Mouse (Mus musculus) kidney, embryonic 15.5 days (tissue): ENCODE data around the gene Mterf1a. TPM values are rescaled to one million over a fixed set of nuclear protein-coding genes. Genes with fewer than 3 reads are reported as not detected.
"Not testable (repeated sequence)": the region's sequence is repeated elsewhere in the genome, so short reads cannot be mapped to it uniquely, and the experiment has no call there.

ENCODE experiments used
- ATAC-seq: fragments of 200-750 bp; cut with Nextera tagmentation; replicated peaks from 2 replicates; pipeline ENCODE4 v1.8.0; 2017; ENCODE audit warnings: moderate TSS enrichment; ENCODE audit not compliant: low FRiP score
- H3K27ac ChIP-seq: fragments of 300-500 bp; sonication (generic); 2 replicates; pipeline ENCODE4 v1.5.1; 2015; ENCODE audit warnings: mild to moderate bottlenecking, inconsistent platforms
- H3K27me3 ChIP-seq: fragments of 300-500 bp; sonication (generic); 2 replicates; pipeline ENCODE4 v1.6.1; 2015; ENCODE audit warnings: inconsistent platforms
- H3K36me3 ChIP-seq: fragments of 300-500 bp; sonication (generic); 2 replicates; pipeline ENCODE4 v1.6.1; 2015; ENCODE audit warnings: inconsistent platforms
- H3K4me1 ChIP-seq: fragments of 300-500 bp; sonication (generic); 2 replicates; pipeline ENCODE4 v1.6.1; 2015; ENCODE audit warnings: inconsistent platforms
- H3K4me2 ChIP-seq: fragments of 300-500 bp; sonication (generic); 2 replicates; pipeline ENCODE4 v1.6.1; 2015; ENCODE audit warnings: moderate library complexity, mild to moderate bottlenecking, inconsistent platforms
- H3K4me3 ChIP-seq: fragments of 300-500 bp; sonication (generic); replicated peaks from 2 replicates; pipeline ENCODE4 v1.5.1; 2015; ENCODE audit warnings: mild to moderate bottlenecking, inconsistent platforms
- H3K9ac ChIP-seq: fragments of 300-500 bp; sonication (generic); 2 replicates; pipeline ENCODE4 v1.6.1; 2015; ENCODE audit warnings: mild to moderate bottlenecking, inconsistent platforms
- H3K9me3 ChIP-seq: fragments of 300-500 bp; sonication (generic); replicated peaks from 2 replicates; pipeline ENCODE4 v1.6.1; 2016; ENCODE audit warnings: inconsistent platforms
- WGBS: fragments of 180-500 bp; shearing (Covaris S2); methylation state at CpG from one replicate; pipeline ENCODE4 v1.1.7; 2015; ENCODE audit warnings: mixed read lengths; 5-methylcytosine and 5-hydroxymethylcytosine counted together
- polyA plus RNA-seq: library from polyadenylated mRNA; unstranded; fragments of >200 nt; fragmentation: Nextera tagmentation; extraction: Ambion mirVana; gene quantifications from 2 replicates; pipeline ENCODE4 v1.2.1, GENCODE M21; 2015

The Mterf1a gene
- polyA plus RNA-seq = 7.8 and 9.9 TPM in 2 replicates

GRCm38 (mm10) chr5:3893459-3894293 lies at the start of gene Mterf1a:
Gene Mterf1a (minus strand): TSS chr5:3893933.
- peak; percentile 99 for ATAC-seq
- H3K4me1 ChIP-seq, H3K36me3 ChIP-seq, H3K9me3 ChIP-seq, H3K27me3 ChIP-seq, H3K27ac ChIP-seq: not testable (repeated sequence)
- peak within 1 kb of the TSS; percentile 66 for H3K4me2 ChIP-seq
- peak within 1 kb of the TSS; percentile 49 for H3K4me3 ChIP-seq
- WGBS = 6% methylated on average over 10 of the region's 47 CpGs
- peak within 1 kb of the TSS; percentile 38 for H3K9ac ChIP-seq

DNA sequence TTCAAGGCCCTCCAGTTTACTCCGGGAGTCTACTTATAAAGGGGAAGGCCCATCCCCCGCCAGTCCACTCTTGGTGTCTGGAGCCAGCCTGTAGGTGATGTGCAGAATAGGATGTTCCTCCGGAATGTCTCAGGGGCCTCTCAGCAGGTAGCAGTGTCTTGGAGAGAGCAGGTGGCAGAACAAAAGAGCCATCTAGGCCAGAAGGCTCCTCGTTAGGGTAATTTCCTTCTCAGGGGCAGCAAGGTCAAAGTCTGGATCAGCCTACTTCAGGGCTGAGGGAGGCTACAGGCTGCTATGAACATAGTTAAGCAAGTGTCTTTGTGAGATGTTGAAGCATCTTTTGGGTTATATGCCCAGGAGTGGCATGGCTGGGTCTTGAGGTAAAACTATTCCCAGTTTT lies 49.4 kb upstream of the Mterf1a start:
- not testable (repeated sequence) for H3K9ac ChIP-seq, H3K4me2 ChIP-seq, H3K36me3 ChIP-seq, H3K4me1 ChIP-seq, H3K4me3 ChIP-seq, H3K27me3 ChIP-seq, H3K9me3 ChIP-seq, ATAC-seq, H3K27ac ChIP-seq
- 61% methylated on average over 4 of the region's 4 CpGs for WGBS

- ATAC-seq = no peak
- Histone ChIP-seq H3K27me3 (no peaks in the 10 kb centered on the region), H3K4me2 (no peak overlapping the region), H3K9me3 (no peaks in the 10 kb centered on the region), H3K4me1 (peaks cover 3% of the 10 kb centered on the region; the same call in 1 of the 2 replicates), H3K9ac (no peak overlapping the region), H3K4me3 (no peak overlapping the region), H3K36me3 (0 out of 2 replicates have a peak, but pooled peaks cover 4% of the 10 kb centered on the region), H3K27ac (no peak overlapping the region)
- WGBS = 92% methylated on average over 2 of the region's 2 CpGs
These were observed 47.5 kb upstream of the Mterf1a start for GRCm38 (mm10) chr5:3941240-3941639.

DNA sequence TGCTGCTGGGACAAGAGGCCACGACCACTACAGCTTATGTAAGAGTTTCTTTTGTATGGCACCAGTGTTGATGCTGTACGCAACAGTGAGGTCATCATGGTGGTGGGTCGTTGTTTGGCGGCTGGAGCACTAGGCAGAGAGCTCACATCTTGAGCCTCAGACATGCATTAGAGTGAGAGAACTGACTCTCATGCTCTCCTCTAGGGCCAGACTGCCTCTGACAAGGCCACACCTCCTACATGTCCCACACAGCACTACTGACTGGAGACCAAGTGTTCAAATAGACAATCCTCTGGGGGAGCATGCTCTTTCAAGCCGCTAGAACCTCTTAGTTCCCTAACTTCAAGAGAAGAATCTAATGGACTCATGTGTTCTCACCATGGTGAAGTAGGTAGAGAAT lies 45.6 kb upstream of the Mterf1a start:
- H3K27ac ChIP-seq = no peak overlapping the region
- no peaks in the 10 kb centered on the region for H3K9me3 ChIP-seq
- H3K9ac ChIP-seq = no peak overlapping the region
- no peak overlapping the region for H3K4me2 ChIP-seq
- 0 out of 2 replicates have a peak, but pooled peaks have one; percentile 6 for ATAC-seq
- no peak overlapping the region for H3K4me3 ChIP-seq
- 0 out of 2 replicates have a peak, but pooled peaks cover 4% of the 10 kb centered on the region for H3K36me3 ChIP-seq
- H3K4me1 ChIP-seq = peaks cover 3% of the 10 kb centered on the region; the same call in 1 of the 2 replicates
- WGBS = 93% methylated on average over 5 of the region's 5 CpGs
- H3K27me3 ChIP-seq = no peaks in the 10 kb centered on the region

DNA sequence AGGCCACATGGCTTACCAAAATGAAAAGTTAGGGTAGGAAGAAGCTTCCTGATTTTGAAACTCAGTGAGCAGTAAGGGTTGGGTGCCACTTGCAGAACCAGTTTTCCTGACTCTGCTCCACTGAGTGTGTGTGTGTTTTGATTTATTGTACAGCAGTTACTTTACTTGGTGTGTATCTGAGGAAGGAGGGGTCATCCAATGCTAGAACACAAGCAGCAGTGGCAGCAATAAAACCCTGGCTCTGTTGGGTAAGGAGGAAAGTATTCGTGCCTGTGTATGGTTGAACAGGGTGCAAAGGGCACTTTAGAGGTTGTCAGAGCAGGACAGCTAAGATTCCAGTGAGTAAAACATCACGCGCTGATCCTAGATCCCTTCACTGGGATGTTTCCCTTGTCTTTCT lies 45.2 kb upstream of the Mterf1a start:
- peak; percentile 40; the same call in 1 of the 2 replicates for ATAC-seq
- Histone ChIP-seq H3K4me3 (no peak overlapping the region), H3K9me3 (no peaks in the 10 kb centered on the region), H3K36me3 (0 out of 2 replicates have a peak, but pooled peaks cover 4% of the 10 kb centered on the region), H3K4me2 (no peak overlapping the region), H3K9ac (no peak overlapping the region), H3K4me1 (peaks cover 3% of the 10 kb centered on the region; the same call in 1 of the 2 replicates), H3K27ac (no peak overlapping the region), H3K27me3 (no peaks in the 10 kb centered on the region)
- 84% methylated on average over 3 of the region's 3 CpGs for WGBS

DNA sequence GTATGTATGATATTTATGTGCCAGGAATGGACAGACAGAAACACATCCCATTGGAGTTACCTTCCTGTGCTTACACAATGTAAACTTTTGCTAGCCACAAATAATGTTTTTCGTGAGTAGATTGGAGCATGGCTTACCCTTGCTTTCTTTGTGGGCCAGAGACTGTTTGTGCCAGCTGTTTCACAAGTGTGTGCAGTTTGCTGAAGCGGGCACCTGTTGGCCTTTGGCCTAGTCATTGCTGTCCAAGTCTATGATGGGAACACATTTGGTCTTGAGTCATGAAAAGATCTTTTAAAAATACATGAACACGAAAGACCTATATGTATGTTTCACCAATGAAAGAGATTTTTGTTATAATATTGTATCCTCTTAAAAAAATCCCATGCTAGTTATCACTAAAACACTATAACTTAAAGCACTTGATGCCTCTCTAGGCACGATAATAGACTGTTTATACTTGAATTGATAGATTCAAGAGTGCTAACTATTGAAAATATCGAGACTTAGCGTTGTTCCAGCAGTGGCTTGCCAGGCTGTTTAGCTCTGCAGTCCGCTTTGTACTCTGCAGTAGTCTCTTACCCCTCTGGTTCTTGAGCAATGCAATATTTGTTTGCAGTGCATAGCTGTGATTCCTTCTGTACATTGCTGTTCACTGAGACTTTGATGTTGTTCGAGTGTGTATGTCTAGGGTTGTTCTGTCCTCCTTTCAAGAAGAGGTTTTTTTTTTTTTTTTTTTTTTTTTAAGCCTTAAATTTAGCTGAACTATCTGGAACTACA lies 42.2 kb upstream of the Mterf1a start:
- H3K4me3 ChIP-seq = no peak overlapping the region
- 94% methylated on average over 8 of the region's 8 CpGs for WGBS
- H3K4me1 ChIP-seq = peaks cover 3% of the 10 kb centered on the region; the same call in 1 of the 2 replicates
- no peaks in the 10 kb centered on the region for H3K36me3 ChIP-seq
- H3K9me3 ChIP-seq = no peaks in the 10 kb centered on the region
- no peak overlapping the region for H3K4me2 ChIP-seq
- H3K27me3 ChIP-seq = no peaks in the 10 kb centered on the region
- H3K27ac ChIP-seq = no peak overlapping the region
- ATAC-seq = no peak
- H3K9ac ChIP-seq = no peak overlapping the region

GRCm38 (mm10) chr5:3935266-3935665 lies 41.5 kb upstream of the Mterf1a start:
- peaks cover 6% of the 10 kb centered on the region for H3K4me1 ChIP-seq
- no peaks in the 10 kb centered on the region for H3K27me3 ChIP-seq
- H3K27ac ChIP-seq = no peak overlapping the region
- 91% methylated on average over 5 of the region's 5 CpGs for WGBS
- no peak overlapping the region for H3K9ac ChIP-seq
- no peaks in the 10 kb centered on the region for H3K9me3 ChIP-seq
- H3K4me3 ChIP-seq = no peak overlapping the region
- no peak overlapping the region for H3K4me2 ChIP-seq
- ATAC-seq = no peak
- H3K36me3 ChIP-seq = no peaks in the 10 kb centered on the region

DNA sequence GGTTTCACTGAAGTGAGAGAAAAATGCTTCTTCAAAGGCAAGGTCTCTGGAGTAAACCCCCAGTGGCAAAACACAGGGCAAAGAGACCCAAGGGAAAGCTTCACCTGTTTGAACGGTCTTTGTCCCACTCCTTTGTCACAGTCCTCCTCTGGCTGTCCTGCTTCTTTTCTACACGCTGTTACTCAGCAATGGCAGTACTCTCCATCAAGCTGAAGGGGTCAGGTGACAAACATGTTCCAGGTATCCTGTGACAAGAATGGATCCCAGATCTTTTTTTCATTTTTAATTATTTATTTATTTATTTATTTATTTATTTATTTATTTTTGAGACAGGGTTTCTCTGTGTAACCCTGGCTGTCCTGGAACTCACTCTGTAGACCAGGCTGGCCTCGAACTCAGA lies 39.8 kb upstream of the Mterf1a start:
- Histone ChIP-seq H3K9me3 (no peaks in the 10 kb centered on the region), H3K27ac (no peak overlapping the region), H3K4me3 (no peak overlapping the region), H3K27me3 (no peaks in the 10 kb centered on the region), H3K9ac (no peak overlapping the region), H3K4me2 (no peak overlapping the region), H3K36me3 (no peaks in the 10 kb centered on the region), H3K4me1 (peaks cover 14% of the 10 kb centered on the region)
- 94% methylated on average over 3 of the region's 3 CpGs for WGBS
- no peak for ATAC-seq

DNA sequence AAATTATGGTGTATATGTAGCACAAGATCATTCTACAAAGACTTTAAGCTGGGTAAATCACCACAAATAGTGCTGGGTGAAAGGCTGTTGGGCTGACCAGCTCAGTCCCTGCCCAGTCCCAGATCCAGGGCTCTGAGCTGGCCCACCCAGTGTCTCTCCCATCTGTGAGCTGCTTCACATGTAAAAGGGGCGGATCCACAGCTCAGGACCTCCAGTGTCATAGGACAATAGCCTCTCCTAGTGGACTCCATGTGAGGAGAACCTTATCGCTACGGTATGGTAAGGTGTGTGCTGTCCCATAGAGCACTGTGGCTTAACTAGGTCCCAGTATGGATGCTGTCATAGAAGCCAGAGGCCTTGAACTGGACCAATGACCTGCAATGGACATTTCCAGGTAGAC lies 37.9 kb upstream of the Mterf1a start:
- Histone ChIP-seq H3K27me3 (no peaks in the 10 kb centered on the region), H3K9ac (no peak overlapping the region), H3K4me1 (peaks cover 19% of the 10 kb centered on the region), H3K4me3 (no peak overlapping the region), H3K4me2 (no peak overlapping the region), H3K27ac (no peak overlapping the region), H3K36me3 (no peaks in the 10 kb centered on the region), H3K9me3 (no peaks in the 10 kb centered on the region)
- 89% methylated on average over 3 of the region's 3 CpGs for WGBS
- no peak for ATAC-seq

DNA sequence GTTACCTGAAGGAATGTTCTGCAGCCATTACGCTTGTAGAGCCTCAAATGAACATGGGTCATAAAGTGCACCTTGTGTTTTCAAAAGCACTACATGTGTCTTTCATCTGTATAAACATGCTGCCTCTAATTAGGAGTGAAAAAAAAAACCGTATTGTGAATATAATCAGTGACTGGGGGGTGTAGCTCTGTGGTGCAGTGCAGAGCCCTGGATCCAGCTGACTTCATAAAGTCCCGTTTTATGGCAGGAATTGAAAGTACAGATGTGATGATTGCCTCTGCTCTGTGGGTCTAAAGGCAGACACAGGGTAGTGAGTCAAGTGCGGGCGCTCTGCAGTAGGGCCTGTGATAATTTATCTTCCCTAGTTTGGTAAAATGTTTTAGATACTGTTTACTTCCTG lies 37.0 kb upstream of the Mterf1a start:
- no peak overlapping the region for H3K9ac ChIP-seq
- 67% methylated on average over 5 of the region's 5 CpGs for WGBS

GRCm38 (mm10) chr5:3928690-3929046 lies 34.9 kb upstream of the Mterf1a start:
- Histone ChIP-seq H3K27me3 (no peaks in the 10 kb centered on the region), H3K9ac (peak overlapping the region; percentile 89), H3K4me3 (peak overlapping the region; percentile 89), H3K36me3 (no peaks in the 10 kb centered on the region), H3K4me2 (peak overlapping the region; percentile 66), H3K9me3 (no peaks in the 10 kb centered on the region), H3K4me1 (peaks cover 19% of the 10 kb centered on the region), H3K27ac (peak overlapping the region; percentile 93)
- peak; percentile 65 for ATAC-seq
- WGBS = under 1% methylated on average over 12 of the region's 12 CpGs

More for the DNA sequence above, 37.0 kb upstream of the Mterf1a start:
- no peak overlapping the region for H3K4me2 ChIP-seq
- H3K27ac ChIP-seq = no peak overlapping the region
- ATAC-seq = no peak
- peaks cover 19% of the 10 kb centered on the region for H3K4me1 ChIP-seq
- no peaks in the 10 kb centered on the region for H3K27me3 ChIP-seq
- H3K9me3 ChIP-seq = no peaks in the 10 kb centered on the region
- no peak overlapping the region for H3K4me3 ChIP-seq
- no peaks in the 10 kb centered on the region for H3K36me3 ChIP-seq
